Mouse (Mus musculus): ENCODE measurements around the gene 4930430F08Rik.
A peak's percentile ranks its signal among the peaks of the same experiment; 100 is the strongest.
"Not testable (repeated sequence)": the region's sequence is repeated elsewhere in the genome, so short reads cannot be mapped to it uniquely, and the experiment has no call there.

Gene 4930430F08Rik

GRCm38 (mm10) chr10:100590323-100590722 is at the start of gene 4930430F08Rik, which contains the start of gene 1700017N19Rik:
4930430F08Rik (minus strand) TSS chr10:100590423.
1700017N19Rik (plus strand) TSS chr10:100590484.
- no peak for ATAC-seq (ENCODE audit: insufficient number of reproducible peaks, low FRiP score, low TSS enrichment)

- ATAC-seq (ENCODE audit: insufficient number of reproducible peaks, low FRiP score, low TSS enrichment): peak; percentile 83
Measured at GRCm38 (mm10) chr10:100629762-100630438, 39.7 kb upstream of the 4930430F08Rik start.

GRCm38 (mm10) chr10:100622494-100622893 is 32.3 kb upstream of the 4930430F08Rik start:
- no peak for ATAC-seq (ENCODE audit: insufficient number of reproducible peaks, low FRiP score, low TSS enrichment)

- no peak for ATAC-seq (ENCODE audit: insufficient number of reproducible peaks, low FRiP score, low TSS enrichment)
Measured at GRCm38 (mm10) chr10:100620040-100620439, 29.8 kb upstream of the 4930430F08Rik start.

- ATAC-seq (ENCODE audit: insufficient number of reproducible peaks, low FRiP score, low TSS enrichment): peak; percentile 54; the same call in 1 of the 2 replicates
Measured at GRCm38 (mm10) chr10:100619474-100619873, 29.3 kb upstream of the 4930430F08Rik start.

GRCm38 (mm10) chr10:100617233-100617903 is 27.1 kb upstream of the 4930430F08Rik start:
- peak; percentile 99 for ATAC-seq (ENCODE audit: insufficient number of reproducible peaks, low FRiP score, low TSS enrichment)

GRCm38 (mm10) chr10:100604254-100604653 is 14.0 kb upstream of the 4930430F08Rik start:
- peak; percentile 95 for ATAC-seq (ENCODE audit: insufficient number of reproducible peaks, low FRiP score, low TSS enrichment)

GRCm38 (mm10) chr10:100603511-100603910 is 13.3 kb upstream of the 4930430F08Rik start:
- ATAC-seq (ENCODE audit: insufficient number of reproducible peaks, low FRiP score, low TSS enrichment): no peak

- no peak for ATAC-seq (ENCODE audit: insufficient number of reproducible peaks, low FRiP score, low TSS enrichment)
Measured at GRCm38 (mm10) chr10:100598339-100598738, 8.1 kb upstream of the 4930430F08Rik start.

- peak; percentile 97 for ATAC-seq (ENCODE audit: insufficient number of reproducible peaks, low FRiP score, low TSS enrichment)
Measured at GRCm38 (mm10) chr10:100588932-100589388, 1.3 kb downstream of the 4930430F08Rik start.

- peak; percentile 40 for ATAC-seq (ENCODE audit: insufficient number of reproducible peaks, low FRiP score, low TSS enrichment)
Measured at GRCm38 (mm10) chr10:100588524-100588923, 1.7 kb downstream of the 4930430F08Rik start.

- ATAC-seq (ENCODE audit: insufficient number of reproducible peaks, low FRiP score, low TSS enrichment): no peak
Measured at GRCm38 (mm10) chr10:100584178-100584577, 6.0 kb downstream of the 4930430F08Rik start.

GRCm38 (mm10) chr10:100575294-100575693 is 14.9 kb downstream of the 4930430F08Rik start:
- ATAC-seq (ENCODE audit: insufficient number of reproducible peaks, low FRiP score, low TSS enrichment): no peak

- ATAC-seq (ENCODE audit: insufficient number of reproducible peaks, low FRiP score, low TSS enrichment): no peak
Measured at GRCm38 (mm10) chr10:100574505-100575149, 15.6 kb downstream of the 4930430F08Rik start.

GRCm38 (mm10) chr10:100571707-100572106 is 18.5 kb downstream of the 4930430F08Rik start:
- no peak for ATAC-seq (ENCODE audit: insufficient number of reproducible peaks, low FRiP score, low TSS enrichment)

GRCm38 (mm10) chr10:100564112-100564511 is 26.1 kb downstream of the 4930430F08Rik start:
- no peak for ATAC-seq (ENCODE audit: insufficient number of reproducible peaks, low FRiP score, low TSS enrichment)

GRCm38 (mm10) chr10:100560194-100560883 is 29.9 kb downstream of the 4930430F08Rik start:
- ATAC-seq (ENCODE audit: insufficient number of reproducible peaks, low FRiP score, low TSS enrichment): not testable (repeated sequence)

- ATAC-seq (ENCODE audit: insufficient number of reproducible peaks, low FRiP score, low TSS enrichment): no peak
Measured at GRCm38 (mm10) chr10:100556566-100557175, 33.6 kb downstream of the 4930430F08Rik start.

- ATAC-seq (ENCODE audit: insufficient number of reproducible peaks, low FRiP score, low TSS enrichment): no peak
Measured at GRCm38 (mm10) chr10:100524499-100525390, 65.5 kb downstream of the 4930430F08Rik start.

Data from cerebellum, adult (tissue).